In the genomic region with DNA sequence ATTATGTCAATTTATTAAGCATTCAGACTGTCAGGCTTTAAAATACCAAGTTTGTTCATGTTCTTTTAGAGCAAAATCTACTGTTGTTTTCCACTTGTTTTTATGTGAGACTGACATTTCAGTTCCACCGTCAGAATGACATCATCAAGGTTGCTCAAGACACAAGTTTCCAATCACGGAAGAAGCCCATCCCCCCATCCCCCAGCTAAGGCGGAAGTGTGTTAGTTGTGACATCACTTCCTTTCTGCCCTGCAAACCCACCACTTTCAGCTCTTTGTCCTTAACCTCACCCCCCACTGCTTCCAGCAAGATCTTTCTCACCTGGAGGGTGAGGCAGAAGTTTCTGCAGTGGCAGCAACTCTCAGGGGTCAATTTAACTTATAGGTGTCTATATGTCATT, we compare ENCODE assay signal across 11 mouse cellular contexts. TPM values are rescaled to one million over a fixed set of nuclear protein-coding genes. Genes with fewer than 3 reads are reported as not detected.
DNase-seq lines count a peak whose midpoint lies in the region; ATAC-seq lines count a peak whose summit lies in the region.
"Had no signal": no experiment of that assay in that cellular context is flagged by ENCODE, and none has a peak within 500 bp of the region (broad histone marks: within the 10 kb centered on the region; RNA-seq: fewer than 3 reads in every experiment).

No protein-coding gene starts in this region.

- no peaks in the 10 kb centered on the region for H3K9me3 ChIP-seq in embryonic facial prominence, embryonic 10.5 days
- no peaks in the 10 kb centered on the region for H3K9me3 ChIP-seq in forebrain, embryonic 15.5 days
- no peaks in the 10 kb centered on the region for H3K9me3 ChIP-seq in kidney, embryonic 14.5 days (ENCODE audit: control insufficient read depth, low read length)

- 80% methylated on average over 3 of the region's 3 CpGs for WGBS in embryonic facial prominence, embryonic 10.5 days
- WGBS in forebrain, embryonic 15.5 days, result 82% methylated on average over 3 of the region's 3 CpGs
- 79% methylated on average over 3 of the region's 3 CpGs for WGBS in kidney, embryonic 14.5 days

- H3K36me3 ChIP-seq in embryonic facial prominence, embryonic 10.5 days (replicated peaks), result peaks cover 79% of the 10 kb centered on the region
- peaks cover 26% of the 10 kb centered on the region for H3K36me3 ChIP-seq in forebrain, embryonic 15.5 days
- H3K36me3 ChIP-seq in kidney, embryonic 14.5 days (ENCODE audit: control insufficient read depth, insufficient read depth, low read length), result peaks cover 30% of the 10 kb centered on the region; the same call in 1 of the 2 replicates

- no peak overlapping the region for H3K4me3 ChIP-seq in embryonic facial prominence, embryonic 10.5 days
- H3K4me3 ChIP-seq in forebrain, embryonic 15.5 days, result no peak overlapping the region
- no peak overlapping the region for H3K4me3 ChIP-seq in kidney, embryonic 14.5 days (ENCODE audit: low read length)

- no peak overlapping the region for H3K9ac ChIP-seq in forebrain, embryonic 15.5 days (replicated peaks)
- no peak overlapping the region for H3K9ac ChIP-seq in kidney, embryonic 14.5 days (ENCODE audit: low read depth, low read length)

- H3K4me2 ChIP-seq in forebrain, embryonic 15.5 days (replicated peaks), result no peak overlapping the region
- no peak overlapping the region for H3K4me2 ChIP-seq in kidney, embryonic 14.5 days (replicated peaks; ENCODE audit: low read depth, low read length)

- no peaks in the 10 kb centered on the region for H3K27me3 ChIP-seq in embryonic facial prominence, embryonic 10.5 days (replicated peaks; ENCODE audit: low read depth, poor library complexity, severe bottlenecking)
- H3K27me3 ChIP-seq in forebrain, embryonic 15.5 days, result no peaks in the 10 kb centered on the region
- H3K27me3 ChIP-seq in kidney, embryonic 14.5 days (ENCODE audit: control insufficient read depth, insufficient read depth, low read length), result no peaks in the 10 kb centered on the region

- no peak overlapping the region for H3K27ac ChIP-seq in embryonic facial prominence, embryonic 10.5 days (replicated peaks)
- no peak overlapping the region for H3K27ac ChIP-seq in forebrain, embryonic 15.5 days (replicated peaks)
- no peak overlapping the region for H3K27ac ChIP-seq in kidney, embryonic 14.5 days (ENCODE audit: low read depth, low read length)

- no peaks in the 10 kb centered on the region for H3K4me1 ChIP-seq in embryonic facial prominence, embryonic 10.5 days
- no peaks in the 10 kb centered on the region for H3K4me1 ChIP-seq in forebrain, embryonic 15.5 days
- H3K4me1 ChIP-seq in kidney, embryonic 14.5 days (ENCODE audit: control insufficient read depth, insufficient read depth, low read length), result no peaks in the 10 kb centered on the region

- ATAC-seq in neutrophil, adult 5-6 weeks (ENCODE audit: extremely low read depth, insufficient number of reproducible peaks, low FRiP score, poor library complexity, severe bottlenecking), result peak; percentile 93
- ATAC-seq in forebrain, embryonic 15.5 days (replicated peaks), result no peak
- no peak for ATAC-seq in kidney, embryonic 14.5 days (ENCODE audit: low FRiP score, low TSS enrichment)
- ATAC-seq: intestine, postnatal 0 days had no signal

- DNase-seq in layer of hippocampus, adult 11-12 months (ENCODE audit: low spot score), result peak; percentile 30
- DNase-seq in layer of hippocampus, adult 18-20 months (ENCODE audit: low spot score in 2 of 2), result no peak
- DNase-seq in CD8-positive naive resting alpha-beta T cell, adult 2 months (ENCODE audit: low read depth in 2 of 2, low spot score in 2 of 2), result peak; percentile 24 to 45
- DNase-seq in embryonic facial prominence, embryonic 10.5 days (ENCODE audit: low spot score), result peak; percentile 19
- DNase-seq in spleen, postnatal 14 days (ENCODE audit: low spot score in 2 of 2), result no peak
- DNase-seq: cerebellum, adult 9-11 months; lung, postnatal 14 days had no signal

RNA-seq across cellular contexts. Expression of gene Ccdc57, which starts 16.2 kb away (rescaled TPM):
- 1 to 10 TPM; 6.9 to 7.7 TPM for total RNA-seq in layer of hippocampus, adult 18-20 months (2021)
- polyA plus RNA-seq in embryonic facial prominence, embryonic 10.5 days (2016; fragmentation: Nextera tagmentation; extraction: Ambion mirVana), result 6.5 and 6.8 TPM in 2 replicates
- total RNA-seq in neutrophil, adult 5-6 weeks (2017), result 3.5 and 4.7 TPM in 2 replicates
- 6.7 and 7.0 TPM in 2 replicates for polyA plus RNA-seq in forebrain, embryonic 15.5 days (2015; fragmentation: Nextera tagmentation; extraction: Ambion mirVana)
- polyA plus RNA-seq in kidney, embryonic 14.5 days (2014; fragmentation: Nextera tagmentation; extraction: Ambion mirVana), result 5.0 and 9.2 TPM in 2 replicates

RNA-seq across cellular contexts. Expression of gene Slc16a3, which starts 31.8 kb away (rescaled TPM):
- 1 to 10 TPM; 1.7 to 4.5 TPM for total RNA-seq in layer of hippocampus, adult 18-20 months (2021)
- polyA plus RNA-seq in embryonic facial prominence, embryonic 10.5 days (2016; fragmentation: Nextera tagmentation; extraction: Ambion mirVana), result 131 and 182 TPM in 2 replicates
- 216 and 232 TPM in 2 replicates for total RNA-seq in neutrophil, adult 5-6 weeks (2017)
- polyA plus RNA-seq in forebrain, embryonic 15.5 days (2015; fragmentation: Nextera tagmentation; extraction: Ambion mirVana), result 9.1 and 9.6 TPM in 2 replicates
- 21.8 and 21.9 TPM in 2 replicates for polyA plus RNA-seq in kidney, embryonic 14.5 days (2014; fragmentation: Nextera tagmentation; extraction: Ambion mirVana)

Comparison
In these comparisons a context has a peak if more than half of its experiments do, and no peak if none do; other contexts are left out.
1. DNase-seq: peak in layer of hippocampus, adult 11-12 months (single experiment), CD8-positive naive resting alpha-beta T cell, adult 2 months (2 of 2) and embryonic facial prominence, embryonic 10.5 days (single experiment); none in layer of hippocampus, adult 18-20 months (0 of 2) and spleen, postnatal 14 days (0 of 2).